Mouse (Mus musculus): ENCODE data around the gene Pak1. TPM values are rescaled to one million over a fixed set of nuclear protein-coding genes. Genes with fewer than 3 reads are reported as not detected.

Pak1 gene
- total RNA-seq (2023): 1 to 10 TPM; 1.8 to 2.3 TPM

GRCm38 (mm10) chr7:97788190-97788668 lies at the start of gene Pak1:
Gene Pak1 (plus strand): TSS chr7:97788541.

GRCm38 (mm10) chr7:97919742-97920141 lies 131.4 kb downstream of the Pak1 start, which contains the start of gene Gdpd4:
Gene Gdpd4 (plus strand): TSS chr7:97919955.

Other genes starting within 250 kb of the Pak1 start
- 10 to 100 TPM in 1 of 2 experiments, 1 to 10 TPM in 1; 7.8 to 13.8 TPM for gene Aamdc, start 209.0 kb upstream of the Pak1 start, total RNA-seq (2023)
- gene Rsf1, start 208.7 kb upstream of the Pak1 start, total RNA-seq (2023): 10 to 100 TPM; 72.1 to 77.8 TPM
- 10 to 100 TPM; 56.7 to 57.8 TPM for gene Clns1a, start 91.9 kb upstream of the Pak1 start, total RNA-seq (2023)
- 1 to 10 TPM in 1 of 2 experiments, under 1 TPM in 1; 0.17 to 1.3 TPM for gene Aqp11, start 50.3 kb upstream of the Pak1 start, total RNA-seq (2023)
- gene Gdpd4, start 131.4 kb downstream of the Pak1 start, total RNA-seq (2023): not detected